Mouse (Mus musculus): Measurements from ENCODE around the gene Slc25a22.

DNA sequence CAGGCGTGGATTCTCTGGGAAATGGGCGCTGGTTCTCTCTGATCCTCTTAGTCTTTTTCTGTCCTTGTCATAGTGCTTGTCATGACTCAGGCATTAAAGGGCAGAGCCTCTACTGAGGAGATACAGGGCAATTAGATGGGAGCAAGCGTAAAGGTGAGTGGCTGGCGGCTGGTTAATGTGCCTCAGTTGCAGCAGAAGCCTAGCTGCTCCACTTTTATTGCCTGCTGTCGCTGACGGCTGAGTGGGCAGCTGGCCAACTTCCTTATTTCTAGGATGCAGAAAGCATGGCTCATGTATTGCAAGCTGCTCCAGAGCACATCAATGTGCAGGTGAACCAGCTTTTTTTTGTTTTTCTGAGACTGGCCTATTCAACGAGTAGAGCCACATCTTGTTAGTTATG lies 18.7 kb downstream of the Slc25a22 start:
- TF ChIP-seq CTCF (IDR thresholded peaks at IDR 0.05; ENCODE audit: control insufficient read depth, insufficient read depth, insufficient read length), result no peak
- no peak for TF ChIP-seq MYOG (IDR thresholded peaks at IDR 0.05; ENCODE audit: control insufficient read depth, extremely low read depth, insufficient read length)
- TF ChIP-seq MAX (IDR thresholded peaks at IDR 0.05), result no peak
- no peak for TF ChIP-seq CEBPB (IDR thresholded peaks at IDR 0.05; ENCODE audit: low read depth)
